ENCODE assay signal across 10 mouse cellular contexts in genomic region chrX:166172661-166173060, GRCm38 (mm10). TPM values are rescaled to one million over a fixed set of nuclear protein-coding genes. Genes with fewer than 3 reads are reported as not detected.
DNase-seq lines count a peak whose midpoint lies in the region; ATAC-seq lines count a peak whose summit lies in the region.
"Had no signal": no experiment of that assay in that cellular context is flagged by ENCODE, and none has a peak within 500 bp of the region (broad histone marks: within the 10 kb centered on the region; RNA-seq: fewer than 3 reads in every experiment).

No protein-coding gene starts in this region.

- peak overlapping the region; percentile 44 for H3K27ac ChIP-seq in hindbrain, embryonic 13.5 days
- no peak overlapping the region for H3K27ac ChIP-seq in hindbrain, embryonic 11.5 days (ENCODE audit: low read depth, low read length)
- H3K27ac ChIP-seq in liver, embryonic 12.5 days, result no peak overlapping the region
- H3K27ac ChIP-seq in kidney, embryonic 14.5 days (ENCODE audit: low read depth, low read length), result no peak overlapping the region

- peak overlapping the region; percentile 52 for H3K4me2 ChIP-seq in hindbrain, embryonic 13.5 days
- H3K4me2 ChIP-seq in hindbrain, embryonic 11.5 days (replicated peaks; ENCODE audit: low read depth, low read length), result no peak overlapping the region
- H3K4me2 ChIP-seq in liver, embryonic 12.5 days, result 0 out of 2 replicates have a peak overlapping the region, but pooled peaks have one; percentile 67
- no peak overlapping the region for H3K4me2 ChIP-seq in kidney, embryonic 14.5 days (replicated peaks; ENCODE audit: low read depth, low read length)

- H3K36me3 ChIP-seq in hindbrain, embryonic 13.5 days, result no peaks in the 10 kb centered on the region
- H3K36me3 ChIP-seq in hindbrain, embryonic 11.5 days (ENCODE audit: control insufficient read depth, insufficient read depth, low read length), result no peaks in the 10 kb centered on the region
- no peaks in the 10 kb centered on the region for H3K36me3 ChIP-seq in liver, embryonic 12.5 days
- H3K36me3 ChIP-seq in kidney, embryonic 14.5 days (ENCODE audit: control insufficient read depth, insufficient read depth, low read length), result no peaks in the 10 kb centered on the region

- ATAC-seq in hindbrain, embryonic 13.5 days (ENCODE audit: low FRiP score), result no peak
- no peak for ATAC-seq in hindbrain, embryonic 11.5 days (ENCODE audit: low FRiP score)
- no peak for ATAC-seq in liver, embryonic 12.5 days
- ATAC-seq in kidney, embryonic 14.5 days (ENCODE audit: low FRiP score, low TSS enrichment), result no peak

- peaks cover 18% of the 10 kb centered on the region for H3K4me1 ChIP-seq in hindbrain, embryonic 13.5 days (replicated peaks)
- H3K4me1 ChIP-seq in hindbrain, embryonic 11.5 days (replicated peaks; ENCODE audit: control insufficient read depth, insufficient read depth, low read length), result no peaks in the 10 kb centered on the region
- H3K4me1 ChIP-seq in liver, embryonic 12.5 days, result peaks cover 18% of the 10 kb centered on the region
- H3K4me1 ChIP-seq in kidney, embryonic 14.5 days (ENCODE audit: control insufficient read depth, insufficient read depth, low read length), result no peaks in the 10 kb centered on the region

- H3K4me3 ChIP-seq in hindbrain, embryonic 13.5 days, result no peak overlapping the region
- no peak overlapping the region for H3K4me3 ChIP-seq in hindbrain, embryonic 11.5 days (ENCODE audit: low read depth, low read length)
- H3K4me3 ChIP-seq in liver, embryonic 12.5 days, result no peak overlapping the region
- H3K4me3 ChIP-seq in kidney, embryonic 14.5 days (ENCODE audit: low read length), result no peak overlapping the region

- WGBS in hindbrain, embryonic 13.5 days, result 44% methylated on average over 3 of the region's 3 CpGs
- WGBS in hindbrain, embryonic 11.5 days, result 83% methylated on average over 3 of the region's 3 CpGs
- WGBS in liver, embryonic 12.5 days (ENCODE audit: insufficient replicate concordance), result 75% methylated on average over 3 of the region's 3 CpGs
- WGBS in kidney, embryonic 14.5 days, result 78% methylated on average over 3 of the region's 3 CpGs

- H3K9ac ChIP-seq in hindbrain, embryonic 13.5 days, result no peak overlapping the region
- no peak overlapping the region for H3K9ac ChIP-seq in hindbrain, embryonic 11.5 days (ENCODE audit: low read depth, low read length)
- no peak overlapping the region for H3K9ac ChIP-seq in liver, embryonic 12.5 days
- H3K9ac ChIP-seq in kidney, embryonic 14.5 days (ENCODE audit: low read depth, low read length), result no peak overlapping the region

- H3K27me3 ChIP-seq in hindbrain, embryonic 13.5 days, result no peaks in the 10 kb centered on the region
- H3K27me3 ChIP-seq in hindbrain, embryonic 11.5 days (ENCODE audit: control insufficient read depth, insufficient read depth, low read length), result no peaks in the 10 kb centered on the region
- no peaks in the 10 kb centered on the region for H3K27me3 ChIP-seq in liver, embryonic 12.5 days (replicated peaks)
- H3K27me3 ChIP-seq in kidney, embryonic 14.5 days (ENCODE audit: control insufficient read depth, insufficient read depth, low read length), result no peaks in the 10 kb centered on the region
- H3K27me3 ChIP-seq: CH12.LX had no signal

- no peak for DNase-seq in hindbrain, embryonic 11.5 days (ENCODE audit: low spot score)
- peak; percentile 2 for DNase-seq in lung, postnatal 10 days
- DNase-seq in lung, postnatal 4 days, result no peak
- peak; percentile 39 for DNase-seq in cerebellum, adult 9-11 months
- no peak for DNase-seq in adrenal gland, postnatal 14 days
- DNase-seq: kidney, postnatal 14 days had no signal

- no peaks in the 10 kb centered on the region for H3K9me3 ChIP-seq in hindbrain, embryonic 13.5 days
- no peaks in the 10 kb centered on the region for H3K9me3 ChIP-seq in hindbrain, embryonic 11.5 days (ENCODE audit: control insufficient read depth, low read length)
- no peaks in the 10 kb centered on the region for H3K9me3 ChIP-seq in liver, embryonic 12.5 days (replicated peaks)
- H3K9me3 ChIP-seq in kidney, embryonic 14.5 days (ENCODE audit: control insufficient read depth, low read length), result no peaks in the 10 kb centered on the region

RNA-seq across cellular contexts. Expression of gene Gemin8, which starts 2.4 kb away (rescaled TPM):
- 7.5 and 9.7 TPM in 2 replicates for polyA plus RNA-seq in hindbrain, embryonic 13.5 days (2015; fragmentation: Nextera tagmentation; extraction: Ambion mirVana)
- 17.7 and 18.6 TPM in 2 replicates for polyA plus RNA-seq in hindbrain, embryonic 11.5 days (2014; fragmentation: Nextera tagmentation; extraction: Ambion mirVana)
- 7.9 and 9.1 TPM in 2 replicates for polyA plus RNA-seq in liver, embryonic 12.5 days (2016; fragmentation: Nextera tagmentation; extraction: Ambion mirVana)
- polyA plus RNA-seq in kidney, embryonic 14.5 days (2014; fragmentation: Nextera tagmentation; extraction: Ambion mirVana), result 17.8 and 19.2 TPM in 2 replicates
- 8.1 and 10.2 TPM in 2 replicates for total RNA-seq in adrenal gland, postnatal 14 days (2021)

Comparison
In these comparisons a context has a peak if more than half of its experiments do, and no peak if none do; other contexts are left out.
1. H3K4me2 ChIP-seq: peak in hindbrain, embryonic 13.5 days (single experiment) and liver, embryonic 12.5 days (single experiment); none in hindbrain, embryonic 11.5 days (single experiment) and kidney, embryonic 14.5 days (single experiment).
2. DNase-seq: peak in lung, postnatal 10 days (single experiment) and cerebellum, adult 9-11 months (single experiment); none in hindbrain, embryonic 11.5 days (single experiment), lung, postnatal 4 days (0 of 2) and adrenal gland, postnatal 14 days (single experiment).